Mouse (Mus musculus) forebrain, postnatal 0 days (tissue): ENCODE results near the gene Eid2. TPM values are rescaled to one million over a fixed set of nuclear protein-coding genes. Genes with fewer than 3 reads are reported as not detected.
"Not testable (repeated sequence)": the region's sequence is repeated elsewhere in the genome, so short reads cannot be mapped to it uniquely, and the experiment has no call there.

Experiments
- ATAC-seq: fragments of 200-750 bp; cut with Nextera tagmentation; 2 replicates; pipeline ENCODE4 v1.8.0; 2017; ENCODE audit warnings: mild to moderate bottlenecking, moderate library complexity
- DNase-seq: peaks from one replicate; pipeline ENCODE4 v3.0.0-alpha.2; 2015
- H3K27ac ChIP-seq: fragments of 300-500 bp; sonication (generic); 2 replicates; pipeline ENCODE4 v1.5.1; 2014; ENCODE audit warnings: low read depth, mild to moderate bottlenecking, antibody characterized with exemption, low read length, moderate library complexity, mixed read lengths
- H3K27me3 ChIP-seq: fragments of 300-500 bp; sonication (generic); 2 replicates; pipeline ENCODE4 v1.6.1; 2014; ENCODE audit warnings: mild to moderate bottlenecking, low read length, mixed read lengths; ENCODE audit not compliant: insufficient read depth
- H3K36me3 ChIP-seq: fragments of 300-500 bp; sonication (generic); 2 replicates; pipeline ENCODE4 v1.6.1; 2014; ENCODE audit warnings: mild to moderate bottlenecking, moderate library complexity; ENCODE audit not compliant: insufficient read depth
- H3K4me1 ChIP-seq: fragments of 300-500 bp; sonication (generic); 2 replicates; pipeline ENCODE4 v1.6.1; 2014; ENCODE audit warnings: antibody characterized with exemption; ENCODE audit not compliant: insufficient read depth
- H3K4me2 ChIP-seq: fragments of 300-500 bp; sonication (generic); 2 replicates; pipeline ENCODE4 v1.6.1; 2014; ENCODE audit warnings: low read depth, mild to moderate bottlenecking, moderate library complexity
- H3K4me3 ChIP-seq: fragments of 300-500 bp; sonication (generic); 2 replicates; pipeline ENCODE4 v1.5.1; 2014; ENCODE audit warnings: low read depth, low read length, mixed read lengths
- H3K9ac ChIP-seq: fragments of 300-500 bp; sonication (generic); 2 replicates; pipeline ENCODE4 v1.6.1; 2014; ENCODE audit warnings: mild to moderate bottlenecking
- H3K9me3 ChIP-seq: fragments of 300-500 bp; sonication (generic); 2 replicates; pipeline ENCODE4 v1.6.1; 2016; ENCODE audit warnings: low read length
- CTCF ChIP-seq: sonication (generic); IDR thresholded peaks from 2 replicates; pipeline ENCODE4 v1.5.1; 2016; ENCODE audit warnings: antibody characterized with exemption, control low read depth, low read depth
- WGBS: fragments of 180-500 bp; shearing (Covaris S2); extraction: QIAGEN DNeasy Blood & Tissue Kit; methylation state at CpG from one replicate; pipeline ENCODE4 v1.1.7; 2014; 5-methylcytosine and 5-hydroxymethylcytosine counted together
- polyA plus RNA-seq: library from polyadenylated mRNA; unstranded; fragments of >200 nt; fragmentation: Nextera tagmentation; extraction: Ambion mirVana; gene quantifications from 2 replicates; pipeline ENCODE4 v1.2.1, GENCODE M21; 2015
- total RNA-seq: library from RNA; depleted of rRNA; stranded (reverse); fragments of >200 nt; gene quantifications from 2 replicates; pipeline ENCODE4 v1.2.3, GENCODE M21; 2014; rRNA removed

Eid2 gene
- 91.2 and 101 TPM in 2 replicates for total RNA-seq
- 26.7 and 28.3 TPM in 2 replicates for polyA plus RNA-seq

- Histone ChIP-seq H3K27ac (peak within 1 kb of the TSS; percentile 93), H3K9me3 (no peaks in the 10 kb centered on the region), H3K27me3 (no peaks in the 10 kb centered on the region), H3K4me1 (no peaks in the 10 kb centered on the region), H3K9ac (peak within 1 kb of the TSS; percentile 95), H3K4me2 (peak within 1 kb of the TSS; percentile 80), H3K36me3 (no peaks in the 10 kb centered on the region), H3K4me3 (peak within 1 kb of the TSS; percentile 97)
- WGBS, result 8% methylated on average over 56 of the region's 57 CpGs
- peak; percentile 20; the same call in 1 of the 2 replicates for TF ChIP-seq CTCF
- DNase-seq (peak; percentile 97), ATAC-seq (peak; percentile 97)
Measured at GRCm38 (mm10) chr7:28267129-28268041, at the start of gene Eid2. Gene Eid2, plus strand, starts transcription at chr7:28267881.

- H3K4me2 ChIP-seq, result peak overlapping the region; percentile 19; the same call in 1 of the 2 replicates
- peak; percentile 64 for DNase-seq
- not testable (repeated sequence) for H3K27ac ChIP-seq, H3K9ac ChIP-seq, ATAC-seq, H3K36me3 ChIP-seq, H3K9me3 ChIP-seq, H3K4me1 ChIP-seq, H3K27me3 ChIP-seq, H3K4me3 ChIP-seq
- 61% methylated on average over 20 of the region's 20 CpGs for WGBS
Measured at GRCm38 (mm10) chr7:28218951-28219740, 48.5 kb upstream of the Eid2 start.

- ATAC-seq, H3K4me1 ChIP-seq, H3K27ac ChIP-seq, H3K36me3 ChIP-seq, H3K27me3 ChIP-seq, H3K9me3 ChIP-seq, H3K9ac ChIP-seq, H3K4me2 ChIP-seq, DNase-seq, H3K4me3 ChIP-seq: not testable (repeated sequence)
- 82% methylated on average over 4 of the region's 4 CpGs for whole genome bisulfite sequencing
Measured at GRCm38 (mm10) chr7:28226836-28227235, 40.8 kb upstream of the Eid2 start.

- H3K4me3 ChIP-seq, ATAC-seq, H3K27ac ChIP-seq, H3K4me2 ChIP-seq, H3K9ac ChIP-seq, H3K9me3 ChIP-seq, H3K4me1 ChIP-seq, DNase-seq, H3K27me3 ChIP-seq, H3K36me3 ChIP-seq: not testable (repeated sequence)
- 95% methylated on average over 4 of the region's 4 CpGs for WGBS
Measured at GRCm38 (mm10) chr7:28227421-28227820, 40.3 kb upstream of the Eid2 start.

GRCm38 (mm10) chr7:28243943-28244342 is 23.7 kb upstream of the Eid2 start:
- H3K27me3 ChIP-seq, H3K4me3 ChIP-seq, DNase-seq, H3K4me1 ChIP-seq, ATAC-seq, H3K36me3 ChIP-seq, H3K9ac ChIP-seq, H3K27ac ChIP-seq, H3K4me2 ChIP-seq, H3K9me3 ChIP-seq: not testable (repeated sequence)
- WGBS, result 68% methylated on average over 2 of the region's 2 CpGs

GRCm38 (mm10) chr7:28248957-28249356 is 18.7 kb upstream of the Eid2 start:
- Histone ChIP-seq H3K36me3 (no peaks in the 10 kb centered on the region), H3K4me2 (no peak overlapping the region), H3K4me3 (no peak overlapping the region), H3K9ac (no peak overlapping the region), H3K4me1 (no peaks in the 10 kb centered on the region), H3K27me3 (no peaks in the 10 kb centered on the region), H3K27ac (no peak overlapping the region), H3K9me3 (no peaks in the 10 kb centered on the region)
- no peak for TF ChIP-seq CTCF
- no peak for DNase-seq
- no peak for ATAC-seq
- 85% methylated on average over 3 of the region's 3 CpGs for WGBS

- TF ChIP-seq CTCF, result no peak
- Histone ChIP-seq H3K4me2 (no peak overlapping the region), H3K9me3 (no peaks in the 10 kb centered on the region), H3K4me1 (no peaks in the 10 kb centered on the region), H3K27me3 (no peaks in the 10 kb centered on the region), H3K4me3 (no peak overlapping the region), H3K36me3 (no peaks in the 10 kb centered on the region), H3K9ac (no peak overlapping the region), H3K27ac (no peak overlapping the region)
- ATAC-seq (no peak), DNase-seq (no peak)
- 90% methylated on average over 17 of the region's 17 CpGs for WGBS
Measured at GRCm38 (mm10) chr7:28251976-28252375, 15.7 kb upstream of the Eid2 start.
